Mouse (Mus musculus) B cell, adult 2 months (primary cell): ENCODE results near the gene Gm3259.
"Not testable (repeated sequence)": the region's sequence is repeated elsewhere in the genome, so short reads cannot be mapped to it uniquely, and the experiment has no call there.

Experiments
- DNase-seq, 2 experiments: peaks; one replicate each; pipeline ENCODE4 v3.0.0; 2022

The Gm3259 gene

DNA sequence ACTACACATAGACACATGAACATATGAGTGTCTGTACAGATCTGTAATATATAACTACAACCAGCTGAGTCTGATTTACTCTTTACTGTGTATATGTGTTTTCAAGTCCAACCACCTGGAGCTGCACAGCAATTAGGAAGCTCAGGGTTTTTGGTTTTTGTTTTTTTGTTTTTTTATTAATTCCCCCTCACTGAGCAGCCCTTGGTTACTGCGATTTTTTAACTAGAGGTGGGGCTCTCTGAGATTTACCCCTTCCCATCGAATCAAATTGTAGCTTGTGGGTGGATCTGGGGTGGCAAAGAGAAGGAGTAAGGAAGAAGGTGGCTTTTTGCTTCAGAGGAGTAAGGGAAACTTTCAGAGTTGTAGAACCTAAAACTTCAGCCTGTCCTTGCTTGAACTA is at the start of gene Gm3259:
Gene Gm3259 (plus strand): TSS at position 301 of the 400 bp plus-strand sequence.
- not testable (repeated sequence) for DNase-seq

DNA sequence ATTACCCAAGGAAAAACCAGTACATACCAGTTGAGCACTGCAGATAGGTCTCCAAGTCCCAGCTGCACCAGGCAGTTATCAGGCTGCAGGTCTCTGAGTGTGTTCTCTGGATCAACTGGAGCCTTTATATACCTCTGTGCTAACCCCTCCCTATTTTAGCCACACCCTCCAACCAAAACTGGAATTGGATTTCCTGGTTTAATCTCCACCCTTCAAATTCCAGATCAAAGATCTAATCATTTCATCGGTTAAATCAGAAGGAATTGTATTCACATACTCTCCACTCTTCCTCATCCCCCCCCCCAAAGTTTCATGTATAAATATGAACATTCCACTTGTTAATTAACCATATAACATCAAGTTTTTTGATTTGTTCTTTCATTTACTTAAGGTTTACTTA is 33.0 kb upstream of the Gm3259 start, which contains the start of gene Gm10424:
Gene Gm10424 (minus strand): TSS at position 101 of the 400 bp plus-strand sequence.
- DNase-seq: not testable (repeated sequence)
